In the genomic region with DNA sequence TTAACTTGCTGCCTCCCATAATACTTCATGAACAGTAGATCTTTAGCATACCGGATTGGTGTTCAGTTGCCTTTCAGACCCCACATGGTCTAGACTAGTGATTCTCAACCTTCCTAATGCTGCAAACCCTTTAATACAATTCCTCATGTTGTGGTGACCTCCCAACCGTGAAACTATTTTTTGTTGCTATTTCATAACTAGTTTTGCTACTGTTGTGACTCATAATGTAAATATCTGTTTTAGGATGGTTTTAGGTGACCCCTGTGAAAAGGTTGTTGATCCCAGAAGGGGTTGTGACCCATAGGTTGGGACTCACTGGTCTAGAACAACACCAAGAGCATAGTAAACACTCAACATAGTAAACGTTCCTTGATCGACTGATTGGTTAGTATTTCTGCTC, we compare ENCODE assay signal across 31 mouse cellular contexts.
"Had no signal": no experiment of that assay in that cellular context is flagged by ENCODE, and none has a peak within 500 bp of the region (broad histone marks: within the 10 kb centered on the region; RNA-seq: fewer than 3 reads in every experiment).

No protein-coding gene starts in this region.

- ATAC-seq: liver, embryonic 12.5 days; liver, postnatal 0 days; lung, postnatal 0 days; midbrain, embryonic 15.5 days; midbrain, embryonic 16.5 days had no signal

- H3K4me2 ChIP-seq: limb, embryonic 12.5 days; limb, embryonic 13.5 days; limb, embryonic 15.5 days; liver, embryonic 11.5 days; liver, embryonic 12.5 days; liver, embryonic 13.5 days; liver, embryonic 15.5 days; lung, embryonic 14.5 days; lung, embryonic 15.5 days; midbrain, embryonic 12.5 days; midbrain, embryonic 15.5 days; neural tube, embryonic 12.5 days had no signal

- H3K9ac ChIP-seq: limb, embryonic 12.5 days; limb, embryonic 13.5 days; limb, embryonic 15.5 days; liver, embryonic 12.5 days; liver, embryonic 13.5 days; liver, embryonic 14.5 days; liver, embryonic 15.5 days; liver, postnatal 0 days; lung, embryonic 14.5 days; lung, embryonic 15.5 days; midbrain, embryonic 12.5 days; midbrain, embryonic 15.5 days; neural tube, embryonic 12.5 days had no signal

- H3K9me3 ChIP-seq: limb, embryonic 10.5 days; limb, embryonic 12.5 days; limb, embryonic 15.5 days; liver, embryonic 12.5 days; liver, embryonic 13.5 days; lung, embryonic 15.5 days; midbrain, embryonic 10.5 days; midbrain, embryonic 12.5 days; midbrain, embryonic 15.5 days; neural tube, embryonic 12.5 days had no signal

- H3K27ac ChIP-seq: left cerebral cortex, adult 2 months; limb, embryonic 10.5 days; limb, embryonic 12.5 days; limb, embryonic 13.5 days; limb, embryonic 15.5 days; liver, embryonic 12.5 days; liver, embryonic 13.5 days; liver, embryonic 14.5 days; liver, embryonic 15.5 days; lung, embryonic 15.5 days; macrophage; midbrain, embryonic 10.5 days; midbrain, embryonic 12.5 days; midbrain, embryonic 15.5 days; neural tube, embryonic 12.5 days had no signal

- H3K27me3 ChIP-seq: limb, embryonic 12.5 days; limb, embryonic 13.5 days; limb, embryonic 15.5 days; liver, embryonic 12.5 days; liver, embryonic 13.5 days; liver, embryonic 15.5 days; lung, embryonic 15.5 days; megakaryocyte, embryonic 14.5 days; midbrain, embryonic 15.5 days; neural tube, embryonic 12.5 days had no signal

- DNase-seq: left cerebral cortex, postnatal 4 days; liver; liver, embryonic 13.5 days; liver, postnatal 0 days; lung, adult 18-20 months; lung, adult 2 months; lung, embryonic 14.5 days; lung, postnatal 10 days; lung, postnatal 14 days; lung, postnatal 36 days; lung, postnatal 4 days; midbrain, embryonic 14.5 days had no signal

- H3K4me1 ChIP-seq: liver, embryonic 12.5 days; liver, embryonic 13.5 days; liver, embryonic 15.5 days; lung, embryonic 15.5 days; megakaryocyte, embryonic 14.5 days had no signal

- H3K4me3 ChIP-seq: left cerebral cortex, adult 2 months; limb, embryonic 10.5 days; limb, embryonic 12.5 days; limb, embryonic 13.5 days; limb, embryonic 15.5 days; liver, embryonic 12.5 days; liver, embryonic 13.5 days; liver, embryonic 15.5 days; lung, embryonic 15.5 days; megakaryocyte, embryonic 14.5 days; midbrain, embryonic 10.5 days; midbrain, embryonic 12.5 days; midbrain, embryonic 15.5 days; myocyte; neural tube, embryonic 12.5 days had no signal

- H3K36me3 ChIP-seq: limb, embryonic 10.5 days; limb, embryonic 12.5 days; limb, embryonic 13.5 days; limb, embryonic 15.5 days; liver, embryonic 12.5 days; liver, embryonic 13.5 days; liver, embryonic 15.5 days; lung, embryonic 15.5 days; midbrain, embryonic 10.5 days; midbrain, embryonic 12.5 days; midbrain, embryonic 15.5 days; neural tube, embryonic 12.5 days had no signal
